Mouse (Mus musculus) neural tube, embryonic 13.5 days (tissue): ENCODE data around the gene Nos3. TPM values are rescaled to one million over a fixed set of nuclear protein-coding genes. Genes with fewer than 3 reads are reported as not detected.
"Not testable (repeated sequence)": the region's sequence is repeated elsewhere in the genome, so short reads cannot be mapped to it uniquely, and the experiment has no call there.

Source experiments
- ATAC-seq: fragments of 200-750 bp; cut with Nextera tagmentation; 2 replicates; pipeline ENCODE4 v1.8.0; 2017; ENCODE audit warnings: low read depth, mild to moderate bottlenecking, moderate TSS enrichment, moderate library complexity
- H3K27ac ChIP-seq: fragments of 300-500 bp; sonication (generic); replicated peaks from 2 replicates; pipeline ENCODE4 v1.5.1; 2015; ENCODE audit warnings: moderate library complexity, mild to moderate bottlenecking, inconsistent platforms
- H3K27me3 ChIP-seq: fragments of 300-500 bp; sonication (generic); 2 replicates; pipeline ENCODE4 v1.6.1; 2015; ENCODE audit warnings: mild to moderate bottlenecking, inconsistent platforms
- H3K36me3 ChIP-seq: fragments of 300-500 bp; sonication (generic); 2 replicates; pipeline ENCODE4 v1.6.1; 2015; ENCODE audit warnings: mild to moderate bottlenecking, inconsistent platforms
- H3K4me1 ChIP-seq: fragments of 300-500 bp; sonication (generic); replicated peaks from 2 replicates; pipeline ENCODE4 v1.6.1; 2015; ENCODE audit warnings: inconsistent platforms
- H3K4me2 ChIP-seq: fragments of 300-500 bp; sonication (generic); 2 replicates; pipeline ENCODE4 v1.6.1; 2015; ENCODE audit warnings: inconsistent platforms, mild to moderate bottlenecking, moderate library complexity
- H3K4me3 ChIP-seq: fragments of 300-500 bp; sonication (generic); 2 replicates; pipeline ENCODE4 v1.5.1; 2015; ENCODE audit warnings: mild to moderate bottlenecking, inconsistent platforms
- H3K9ac ChIP-seq: fragments of 300-500 bp; sonication (generic); 2 replicates; pipeline ENCODE4 v1.6.1; 2015; ENCODE audit warnings: moderate library complexity, mild to moderate bottlenecking, inconsistent platforms
- H3K9me3 ChIP-seq: fragments of 300-500 bp; sonication (generic); 2 replicates; pipeline ENCODE4 v1.6.1; 2016; ENCODE audit warnings: inconsistent platforms
- WGBS: fragments of 180-500 bp; shearing (Covaris S2); methylation state at CpG from one replicate; pipeline ENCODE4 v1.1.7; 2015; 5-methylcytosine and 5-hydroxymethylcytosine counted together
- polyA plus RNA-seq: library from polyadenylated mRNA; unstranded; fragments of >200 nt; fragmentation: Nextera tagmentation; extraction: Ambion mirVana; gene quantifications from 2 replicates; pipeline ENCODE4 v1.2.1, GENCODE M21; 2015

Gene Nos3
- polyA plus RNA-seq, 1 experiment from 2014 or later = 9.3 TPM

DNA sequence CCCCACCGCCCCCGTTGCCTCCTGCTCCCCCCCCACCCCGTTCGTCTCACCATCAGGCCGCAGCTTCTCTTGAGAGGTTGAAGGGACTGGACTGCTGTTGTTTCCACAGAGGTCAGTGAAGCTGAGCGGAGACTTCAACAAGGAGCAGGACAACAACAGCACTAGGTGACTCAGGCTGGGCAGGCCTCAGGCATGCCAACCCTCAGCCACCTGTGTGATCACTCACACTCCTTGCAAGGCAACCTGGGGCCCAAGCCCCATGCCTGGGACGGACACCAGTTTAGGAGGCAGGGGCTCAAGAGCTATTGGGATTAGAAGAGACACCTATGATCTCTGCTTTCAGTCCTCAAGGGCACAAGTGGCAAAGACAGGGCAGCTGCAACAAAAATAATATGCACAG, 27.3 kb downstream of the Nos3 start, which contains the start of gene Atg9b:
TSS of gene Atg9b (minus strand) at position 280 of the 400 bp plus-strand sequence.
- 79% methylated on average over 7 of the region's 7 CpGs for WGBS
- Histone ChIP-seq H3K36me3 (peaks cover 4% of the 10 kb centered on the region; the same call in 1 of the 2 replicates), H3K4me3 (no peak within 1 kb of the TSS), H3K9me3 (no peaks in the 10 kb centered on the region), H3K27ac (no peak within 1 kb of the TSS), H3K4me2 (no peak within 1 kb of the TSS), H3K9ac (no peak within 1 kb of the TSS), H3K27me3 (peaks cover 29% of the 10 kb centered on the region), H3K4me1 (peaks cover 35% of the 10 kb centered on the region)
- no peak for ATAC-seq

DNA sequence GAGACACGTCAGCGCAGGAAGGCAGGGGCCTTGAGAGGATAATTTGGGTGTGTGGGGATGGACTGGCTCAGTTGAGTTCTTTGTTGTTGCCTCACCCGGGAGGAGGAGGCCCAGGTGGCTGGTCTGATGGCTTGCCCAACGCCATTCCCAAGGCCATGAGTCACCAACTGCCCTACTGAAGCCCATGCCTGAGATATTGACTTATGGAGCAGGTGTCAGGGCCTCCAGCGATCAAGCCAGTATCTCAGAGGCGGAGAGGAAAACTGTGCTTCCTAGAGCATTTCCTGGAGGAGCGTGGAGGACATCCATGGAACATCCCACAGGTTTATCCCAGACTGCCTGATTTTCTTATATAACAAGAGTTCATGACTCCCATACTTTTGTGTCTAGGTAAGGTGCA, 28.1 kb downstream of the Nos3 start:
- Histone ChIP-seq H3K36me3 (peaks cover 4% of the 10 kb centered on the region; the same call in 1 of the 2 replicates), H3K9me3 (no peaks in the 10 kb centered on the region), H3K27me3 (peaks cover 20% of the 10 kb centered on the region), H3K4me1 (peaks cover 26% of the 10 kb centered on the region), H3K9ac (no peak overlapping the region), H3K27ac (no peak overlapping the region), H3K4me3 (no peak overlapping the region), H3K4me2 (no peak overlapping the region)
- 77% methylated on average over 7 of the region's 7 CpGs for WGBS
- ATAC-seq = no peak

DNA sequence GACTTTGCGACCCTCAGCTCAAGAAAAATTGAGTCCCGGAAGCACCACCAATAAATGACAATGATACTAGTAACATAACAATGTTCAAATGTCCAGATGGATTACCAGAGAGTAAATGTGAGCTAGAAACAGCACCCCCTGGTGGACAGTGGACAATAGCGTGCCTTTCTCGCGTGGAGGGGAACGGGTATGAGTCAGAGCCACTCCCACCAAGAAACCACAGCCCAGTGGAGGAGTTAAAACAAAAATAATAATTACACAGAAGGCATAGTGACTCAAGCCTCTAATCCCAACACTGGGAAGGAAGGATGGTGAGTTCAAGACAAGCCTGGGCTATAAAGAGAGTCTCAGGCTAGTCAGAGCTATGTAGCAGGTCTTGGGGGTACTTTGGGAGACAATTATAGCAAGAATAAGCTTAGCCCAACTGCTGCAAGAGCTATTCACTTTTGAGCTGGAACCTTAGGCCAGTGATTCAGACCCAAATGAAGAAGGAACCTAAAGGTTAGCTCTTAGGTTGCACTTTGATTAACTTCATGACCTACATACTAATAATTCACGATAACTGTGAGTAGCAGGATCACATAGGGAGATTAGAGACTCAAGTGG, 28.9 kb downstream of the Nos3 start, which contains the start of gene Abcb8:
TSS of gene Abcb8 (plus strand) at position 272 of the 606 bp plus-strand sequence.
- peaks cover 13% of the 10 kb centered on the region for H3K27me3 ChIP-seq
- H3K9me3 ChIP-seq = no peaks in the 10 kb centered on the region
- H3K4me3 ChIP-seq = peak within 1 kb of the TSS; percentile 54
- peaks cover 19% of the 10 kb centered on the region for H3K4me1 ChIP-seq
- H3K27ac ChIP-seq = peak within 1 kb of the TSS; percentile 87
- no peak for ATAC-seq
- H3K4me2 ChIP-seq = peak within 1 kb of the TSS; percentile 55
- WGBS = 19% methylated on average over 7 of the region's 7 CpGs
- H3K36me3 ChIP-seq = peaks cover 4% of the 10 kb centered on the region; the same call in 1 of the 2 replicates
- peak within 1 kb of the TSS; percentile 71 for H3K9ac ChIP-seq

DNA sequence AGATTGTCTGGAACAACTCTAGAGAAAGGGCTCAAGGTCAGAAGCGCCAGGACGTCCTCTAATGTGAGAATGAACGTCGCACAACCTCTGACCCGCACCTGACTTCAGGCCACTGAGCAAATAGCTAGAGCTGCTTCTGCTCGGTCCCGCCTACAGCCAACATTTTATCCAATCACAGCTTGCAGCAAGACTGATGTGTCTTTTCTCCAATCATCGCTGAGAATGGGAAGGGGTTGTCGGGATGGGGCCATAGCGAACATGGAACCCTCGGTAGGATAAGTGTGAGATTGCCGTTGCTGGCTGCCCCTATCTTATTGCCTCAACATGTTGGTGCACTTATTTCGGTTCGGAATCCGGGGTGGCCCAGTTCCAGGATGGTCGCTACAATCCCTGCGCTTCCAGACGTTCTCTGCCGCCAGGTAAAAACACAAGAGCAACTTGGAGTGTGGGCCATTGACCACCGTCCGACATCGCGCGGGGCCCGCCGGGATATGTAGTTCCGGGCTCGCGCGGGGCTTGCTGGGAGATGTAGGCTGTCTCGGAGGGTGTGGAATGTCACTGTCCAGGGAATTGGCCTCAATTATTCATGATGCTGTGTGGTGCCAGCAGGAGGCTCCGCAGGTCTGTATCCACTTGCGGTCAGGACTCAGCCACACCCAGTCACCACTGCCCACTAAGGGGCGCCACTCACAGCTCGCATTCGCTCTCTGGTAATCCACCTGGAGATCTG, 29.7 kb downstream of the Nos3 start:
- Histone ChIP-seq H3K4me2 (peak overlapping the region; percentile 55), H3K4me1 (peaks cover 16% of the 10 kb centered on the region; the same call in 1 of the 2 replicates), H3K36me3 (peaks cover 4% of the 10 kb centered on the region; the same call in 1 of the 2 replicates), H3K27me3 (peaks cover 4% of the 10 kb centered on the region), H3K9ac (peak overlapping the region; percentile 71), H3K27ac (peak overlapping the region; percentile 87), H3K9me3 (no peaks in the 10 kb centered on the region), H3K4me3 (peak overlapping the region; percentile 54)
- WGBS = 1% methylated on average over 36 of the region's 36 CpGs
- peak; percentile 97 for ATAC-seq

DNA sequence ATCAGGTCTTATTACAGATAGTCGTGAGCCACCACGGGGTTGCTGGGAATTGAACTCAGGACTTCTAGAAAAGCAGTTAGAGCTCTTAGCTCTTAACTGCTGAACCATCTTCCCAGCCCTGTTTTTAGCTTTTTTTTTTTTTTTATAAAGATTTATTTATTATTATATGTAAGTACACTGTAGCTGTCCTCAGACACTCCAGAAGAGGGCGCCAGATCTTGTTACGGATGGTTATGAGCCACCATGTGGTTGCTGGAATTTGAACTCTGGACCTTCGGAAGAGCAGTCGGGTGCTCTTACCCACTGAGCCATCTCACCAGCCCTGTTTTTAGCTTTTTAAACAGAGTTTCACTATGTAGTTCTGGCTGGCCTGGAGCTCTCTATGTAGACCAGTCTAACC, 31.6 kb downstream of the Nos3 start:
- H3K4me3 ChIP-seq, ATAC-seq, H3K27me3 ChIP-seq, H3K9ac ChIP-seq, H3K27ac ChIP-seq, H3K4me2 ChIP-seq, H3K9me3 ChIP-seq: not testable (repeated sequence)
- Histone ChIP-seq H3K36me3 (peaks cover 20% of the 10 kb centered on the region), H3K4me1 (peaks cover 12% of the 10 kb centered on the region; the same call in 1 of the 2 replicates)
- 92% methylated on average over 6 of the region's 6 CpGs for WGBS

DNA sequence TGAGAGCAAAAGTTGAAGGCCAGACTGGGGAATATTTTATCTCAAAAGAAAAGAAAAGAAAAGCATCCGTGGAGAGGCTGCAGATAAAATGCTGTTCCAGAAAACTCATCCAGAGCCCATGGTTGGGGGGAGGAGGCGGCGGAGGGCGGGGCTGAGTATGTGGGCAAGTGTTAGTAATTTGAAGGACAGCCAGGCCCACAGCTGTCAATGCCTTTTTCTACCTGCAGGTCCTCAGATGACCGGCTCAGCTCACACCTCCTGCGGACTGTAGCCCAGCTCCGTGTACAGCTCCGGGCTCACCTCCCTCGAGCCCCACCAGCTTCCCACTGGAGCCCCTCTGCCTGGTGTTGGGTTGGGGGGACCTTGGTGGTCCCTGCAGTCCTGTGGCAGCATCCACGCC, 35.1 kb downstream of the Nos3 start:
- WGBS = 90% methylated on average over 10 of the region's 10 CpGs
- H3K4me3 ChIP-seq = no peak overlapping the region
- H3K9ac ChIP-seq = no peak overlapping the region
- no peak overlapping the region for H3K4me2 ChIP-seq
- no peak overlapping the region for H3K27ac ChIP-seq
- H3K36me3 ChIP-seq = peaks cover 51% of the 10 kb centered on the region
- H3K4me1 ChIP-seq = peaks cover 13% of the 10 kb centered on the region
- ATAC-seq = no peak
- H3K27me3 ChIP-seq = no peaks in the 10 kb centered on the region
- H3K9me3 ChIP-seq = no peaks in the 10 kb centered on the region

DNA sequence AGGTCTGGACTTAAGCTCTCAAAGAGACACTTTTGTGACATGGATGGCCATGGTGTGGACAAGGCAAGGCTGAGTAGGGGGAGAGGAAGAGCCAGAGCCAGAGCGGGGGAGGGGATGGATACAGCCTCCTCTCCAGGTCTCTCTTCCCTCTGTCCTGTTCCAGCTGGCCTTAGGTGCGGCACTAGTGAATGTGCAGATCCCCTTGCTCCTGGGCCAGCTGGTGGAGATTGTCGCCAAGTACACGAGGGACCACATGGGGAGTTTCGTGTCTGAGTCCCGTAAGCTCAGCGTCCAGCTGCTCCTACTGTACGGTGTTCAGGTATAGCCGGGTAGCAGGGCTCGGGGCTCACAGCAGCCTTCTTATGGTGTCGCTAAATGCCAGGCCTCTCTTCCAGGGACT, 35.8 kb downstream of the Nos3 start:
- Histone ChIP-seq H3K9ac (no peak overlapping the region), H3K4me3 (no peak overlapping the region), H3K9me3 (no peaks in the 10 kb centered on the region), H3K27me3 (no peaks in the 10 kb centered on the region), H3K27ac (no peak overlapping the region), H3K4me1 (peaks cover 7% of the 10 kb centered on the region; the same call in 1 of the 2 replicates), H3K4me2 (no peak overlapping the region), H3K36me3 (peaks cover 54% of the 10 kb centered on the region)
- no peak for ATAC-seq
- 88% methylated on average over 11 of the region's 11 CpGs for WGBS

DNA sequence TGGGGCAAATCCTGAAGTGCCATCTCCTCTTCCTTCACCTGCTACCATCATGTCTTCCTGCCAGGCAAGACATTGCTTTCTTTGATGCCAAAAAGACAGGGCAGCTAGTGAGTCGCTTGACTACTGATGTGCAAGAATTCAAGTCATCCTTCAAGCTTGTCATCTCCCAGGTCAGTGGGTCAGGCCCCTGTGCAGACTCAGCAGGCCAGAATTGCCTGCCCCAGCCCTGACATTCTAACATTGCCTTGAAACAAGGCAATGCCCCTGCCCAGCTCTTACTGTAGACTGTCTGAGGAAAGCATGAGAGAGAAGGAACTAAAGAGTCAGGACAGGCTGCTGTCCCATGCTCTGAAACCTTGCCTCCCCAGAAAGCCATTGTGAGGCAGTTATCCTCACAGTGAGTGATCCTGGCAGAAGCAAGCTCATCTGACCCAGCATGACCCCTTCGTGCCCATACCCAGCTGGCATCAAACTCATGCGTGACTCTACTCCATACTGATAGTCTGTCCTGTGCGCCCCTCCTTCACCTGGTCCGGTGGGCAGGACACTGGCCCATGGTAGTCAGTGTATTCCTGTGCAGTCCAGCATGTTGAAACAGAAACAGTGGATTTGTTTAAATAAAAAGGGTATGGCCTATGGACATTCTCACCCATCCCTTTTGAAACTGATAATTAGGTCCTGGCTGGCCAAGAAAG, 36.4 kb downstream of the Nos3 start:
- no peaks in the 10 kb centered on the region for H3K27me3 ChIP-seq
- H3K4me3 ChIP-seq = no peak overlapping the region
- ATAC-seq = no peak
- H3K9ac ChIP-seq = no peak overlapping the region
- H3K4me1 ChIP-seq = peaks cover 7% of the 10 kb centered on the region; the same call in 1 of the 2 replicates
- H3K4me2 ChIP-seq = no peak overlapping the region
- WGBS = 92% methylated on average over 5 of the region's 5 CpGs
- H3K36me3 ChIP-seq = peaks cover 60% of the 10 kb centered on the region
- H3K27ac ChIP-seq = no peak overlapping the region
- no peaks in the 10 kb centered on the region for H3K9me3 ChIP-seq

DNA sequence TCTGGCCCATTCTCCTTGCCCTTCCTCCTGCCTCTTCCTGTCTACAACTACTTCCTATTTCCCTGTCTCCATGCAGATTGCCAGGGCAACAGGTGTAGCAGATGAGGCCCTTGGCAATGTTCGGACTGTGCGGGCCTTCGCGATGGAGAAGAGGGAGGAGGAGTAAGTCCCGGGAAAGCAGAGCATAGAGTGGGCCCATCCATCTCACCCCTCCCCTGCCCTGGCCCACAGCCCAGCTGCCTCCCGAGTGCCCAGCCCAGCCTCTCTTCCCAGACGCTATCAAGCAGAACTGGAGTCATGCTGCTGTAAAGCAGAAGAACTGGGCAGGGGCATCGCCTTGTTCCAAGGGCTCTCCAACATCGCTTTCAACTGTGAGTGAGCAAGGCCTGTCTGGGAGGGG, 37.4 kb downstream of the Nos3 start:
- Histone ChIP-seq H3K4me3 (no peak overlapping the region), H3K4me2 (no peak overlapping the region), H3K27me3 (no peaks in the 10 kb centered on the region), H3K36me3 (peaks cover 65% of the 10 kb centered on the region), H3K9me3 (no peaks in the 10 kb centered on the region), H3K4me1 (peaks cover 7% of the 10 kb centered on the region; the same call in 1 of the 2 replicates), H3K9ac (no peak overlapping the region), H3K27ac (no peak overlapping the region)
- ATAC-seq = peak; percentile 63; the same call in 1 of the 2 replicates
- 56% methylated on average over 9 of the region's 9 CpGs for WGBS

DNA sequence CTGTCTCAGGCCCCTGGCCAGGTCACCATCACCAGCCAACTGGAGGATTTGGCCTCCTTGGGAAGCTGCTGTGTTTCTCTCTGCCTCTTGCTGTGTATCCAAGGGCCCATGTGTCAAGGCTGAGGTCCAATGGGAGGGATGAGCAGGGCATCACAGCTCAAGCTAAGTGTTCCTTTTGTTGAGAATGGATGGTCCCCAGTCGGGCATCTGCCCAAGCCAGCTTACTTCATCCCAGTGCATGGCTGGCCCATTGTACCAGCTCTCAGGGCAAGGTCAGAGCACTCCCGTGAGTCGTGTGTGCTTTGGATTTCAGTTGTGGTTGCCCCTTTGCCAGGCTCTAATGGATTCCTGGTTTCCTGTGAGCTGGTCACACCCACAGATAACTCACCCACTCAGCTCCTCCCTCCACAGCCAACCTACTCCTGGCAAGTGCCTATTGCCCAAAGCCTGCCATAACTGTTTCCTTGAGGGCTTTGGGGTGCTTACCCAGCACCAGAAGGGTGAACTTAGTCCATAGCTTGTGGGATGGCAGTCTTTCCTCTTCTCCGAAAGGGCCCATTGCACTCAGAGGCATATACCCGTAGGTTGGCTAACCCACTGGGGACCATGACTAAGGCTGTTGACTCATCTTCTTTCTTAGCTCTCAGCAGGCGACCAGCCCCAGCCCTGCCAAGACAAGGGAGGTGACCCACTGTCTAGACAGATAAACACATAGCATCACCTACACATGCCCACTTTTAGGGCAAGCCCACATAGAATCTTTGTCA, 40.2 kb downstream of the Nos3 start:
- no peak overlapping the region for H3K9ac ChIP-seq
- WGBS = 78% methylated on average over 6 of the region's 6 CpGs
- H3K27ac ChIP-seq = no peak overlapping the region
- H3K4me3 ChIP-seq = no peak overlapping the region
- no peaks in the 10 kb centered on the region for H3K9me3 ChIP-seq
- H3K4me2 ChIP-seq = no peak overlapping the region
- H3K36me3 ChIP-seq = peaks cover 85% of the 10 kb centered on the region
- ATAC-seq = no peak
- no peaks in the 10 kb centered on the region for H3K27me3 ChIP-seq
- peaks cover 7% of the 10 kb centered on the region; the same call in 1 of the 2 replicates for H3K4me1 ChIP-seq

DNA sequence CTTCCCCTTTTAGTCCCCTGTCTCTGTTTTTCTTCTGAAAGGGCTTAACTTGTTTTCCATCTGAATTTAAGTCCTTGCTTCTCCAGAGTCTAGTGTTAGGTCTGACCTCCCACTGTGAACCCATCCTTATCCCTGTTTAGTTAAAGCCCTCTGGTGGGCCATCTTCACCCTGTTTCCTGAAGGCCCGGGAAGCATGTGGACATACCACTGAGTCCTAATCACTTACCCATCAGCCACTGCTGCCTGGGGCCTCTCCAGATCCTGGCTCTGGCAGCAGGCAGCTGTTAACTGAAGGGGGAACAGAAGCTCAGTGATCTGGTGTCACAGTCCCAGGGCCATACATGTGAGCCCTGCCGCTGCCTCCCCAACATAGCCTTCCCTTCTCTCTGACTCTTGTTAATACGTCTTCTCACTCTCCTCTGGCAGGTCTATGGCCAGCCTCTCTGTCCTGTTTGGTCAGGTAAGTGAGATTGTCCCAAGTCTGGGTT, 40.8 kb downstream of the Nos3 start:
- H3K4me2 ChIP-seq = no peak overlapping the region
- 66% methylated on average over 3 of the region's 3 CpGs for WGBS
- H3K4me1 ChIP-seq = peaks cover 7% of the 10 kb centered on the region; the same call in 1 of the 2 replicates
- H3K9me3 ChIP-seq = no peaks in the 10 kb centered on the region
- no peak overlapping the region for H3K4me3 ChIP-seq
- H3K9ac ChIP-seq = no peak overlapping the region
- ATAC-seq = no peak
- H3K27ac ChIP-seq = no peak overlapping the region
- no peaks in the 10 kb centered on the region for H3K27me3 ChIP-seq
- H3K36me3 ChIP-seq = peaks cover 79% of the 10 kb centered on the region
